Mouse (Mus musculus) thymus, adult 2 months (tissue): ENCODE measurements at regions not wholly inside any gene's neighbourhood (a gene's known extent, or its start where the extent isn't known, plus 50 kb on each side); places are given as distances from the start of the nearest gene placed in this dataset.

Experiments
- DNase-seq: peaks from one replicate; pipeline ENCODE4 v3.0.0; 2021
- H3K27ac ChIP-seq: fragments of 200-500 bp; 2 replicates; pipeline ENCODE4 v1.5.1; 2012; ENCODE audit warnings: low read length, control low read depth; ENCODE audit not compliant: control insufficient read depth, insufficient read depth
- H3K27me3 ChIP-seq: fragments of 200-500 bp; 2 replicates; pipeline ENCODE4 v1.6.1; 2012; ENCODE audit warnings: mild to moderate bottlenecking, low read length, moderate library complexity, mixed read lengths; ENCODE audit not compliant: control insufficient read depth, insufficient read depth
- H3K36me3 ChIP-seq: fragments of 200-500 bp; 2 replicates; pipeline ENCODE4 v1.6.1; 2012; ENCODE audit warnings: mild to moderate bottlenecking, low read length, moderate library complexity; ENCODE audit not compliant: control insufficient read depth, insufficient read depth
- H3K4me1 ChIP-seq: fragments of 200-500 bp; replicated peaks from 2 replicates; pipeline ENCODE4 v1.6.1; 2012; ENCODE audit warnings: low read length; ENCODE audit not compliant: control insufficient read depth, insufficient read depth
- H3K4me3 ChIP-seq: fragments of 200-500 bp; 2 replicates; pipeline ENCODE4 v1.5.1; 2012; ENCODE audit warnings: mild to moderate bottlenecking, low read length, control low read depth, moderate library complexity; ENCODE audit not compliant: control insufficient read depth, insufficient read depth
- CTCF ChIP-seq: fragments of 200-500 bp; IDR thresholded peaks from 2 replicates; pipeline ENCODE4 v1.5.1; 2012; ENCODE audit warnings: mild to moderate bottlenecking, control low read depth, low read length, moderate library complexity, borderline replicate concordance; ENCODE audit not compliant: control insufficient read depth, poor library complexity, insufficient read depth; ENCODE audit errors: extremely low read depth
- POLR2A ChIP-seq: fragments of 200-500 bp; IDR thresholded peaks from 2 replicates; pipeline ENCODE4 v1.6.1; 2012; ENCODE audit warnings: mild to moderate bottlenecking, low read length, control low read depth, moderate library complexity; ENCODE audit not compliant: control insufficient read depth, poor library complexity, insufficient read depth; ENCODE audit errors: extremely low read depth
- WGBS: fragments of 180-500 bp; shearing (Covaris S2); methylation state at CpG from one replicate; pipeline ENCODE4 v1.1.7; 2018; 5-methylcytosine and 5-hydroxymethylcytosine counted together

GRCm38 (mm10) chr3:22021360-22021935, 55.0 kb upstream of the Tbl1xr1 start:
- no peak for DNase-seq
- Histone ChIP-seq H3K27ac (no peak overlapping the region; the same call in 1 of the 2 replicates), H3K4me3 (no peak overlapping the region), H3K4me1 (peaks cover 23% of the 10 kb centered on the region), H3K27me3 (no peaks in the 10 kb centered on the region), H3K36me3 (no peaks in the 10 kb centered on the region)
- WGBS: 62% methylated on average over 3 of the region's 3 CpGs
- TF ChIP-seq POLR2A (no peak), CTCF (no peak)

GRCm38 (mm10) chr3:22022418-22022817, 54.0 kb upstream of the Tbl1xr1 start:
- Histone ChIP-seq H3K36me3 (no peaks in the 10 kb centered on the region), H3K4me1 (peaks cover 23% of the 10 kb centered on the region), H3K27ac (peak overlapping the region; percentile 57; the same call in 1 of the 2 replicates), H3K27me3 (no peaks in the 10 kb centered on the region), H3K4me3 (no peak overlapping the region)
- TF ChIP-seq POLR2A (no peak), CTCF (no peak)
- whole genome bisulfite sequencing: 2% methylated on average over 2 of the region's 2 CpGs
- DNase-seq: peak; percentile 29

DNA sequence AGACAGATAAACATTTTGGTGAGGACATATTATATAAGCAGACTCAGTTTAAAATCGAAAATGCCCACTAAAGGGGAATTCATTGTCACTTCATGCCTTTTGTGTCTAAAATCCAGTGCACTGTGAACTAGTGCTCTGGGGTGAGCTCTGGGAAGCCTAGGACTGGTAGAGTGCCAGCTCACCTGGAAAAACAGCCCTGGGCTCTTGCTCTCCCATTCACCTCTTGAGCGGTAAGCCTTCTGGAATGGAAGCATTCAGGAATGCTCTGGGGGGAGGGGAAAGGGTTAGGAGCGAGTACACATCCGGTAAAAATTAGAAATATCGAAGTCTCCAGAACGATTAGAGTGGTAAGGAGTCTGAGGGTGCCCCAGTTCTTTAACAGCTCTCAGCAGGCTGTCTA, 53.4 kb upstream of the Tbl1xr1 start:
- Histone ChIP-seq H3K4me3 (no peak overlapping the region), H3K27ac (no peak overlapping the region), H3K4me1 (peaks cover 23% of the 10 kb centered on the region), H3K27me3 (no peaks in the 10 kb centered on the region), H3K36me3 (no peaks in the 10 kb centered on the region)
- TF ChIP-seq POLR2A (no peak), CTCF (no peak)
- no peak for DNase-seq
- WGBS: 80% methylated on average over 6 of the region's 6 CpGs

- DNase-seq: no peak
- 62% methylated on average over 5 of the region's 5 CpGs for WGBS
- TF ChIP-seq POLR2A: no peak
- no peak for TF ChIP-seq CTCF
- Histone ChIP-seq H3K4me3 (no peak overlapping the region), H3K36me3 (no peaks in the 10 kb centered on the region), H3K4me1 (peaks cover 23% of the 10 kb centered on the region), H3K27ac (no peak overlapping the region), H3K27me3 (no peaks in the 10 kb centered on the region)
These were observed 52.9 kb upstream of the Tbl1xr1 start for GRCm38 (mm10) chr3:22023551-22023950.

DNA sequence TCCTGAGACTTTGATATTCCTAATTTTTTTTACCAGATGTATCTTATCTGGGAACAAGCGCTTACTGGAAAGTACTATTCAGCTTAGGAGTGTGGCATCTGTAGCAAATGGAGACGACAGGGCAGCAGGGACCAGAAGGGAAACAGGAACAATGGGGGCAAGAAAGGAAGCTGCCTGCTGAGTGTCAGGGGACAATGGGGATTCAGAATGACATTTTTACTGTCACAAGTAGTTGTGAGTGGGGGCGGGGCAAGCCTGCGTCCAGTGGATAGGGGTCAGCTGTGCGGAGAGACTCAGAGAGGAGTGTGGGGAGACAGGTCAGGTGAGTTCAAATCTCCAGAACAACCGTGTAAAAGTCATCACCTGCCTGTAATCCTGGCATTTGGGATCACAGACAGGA, 52.3 kb upstream of the Tbl1xr1 start:
- TF ChIP-seq CTCF (no peak), POLR2A (no peak)
- no peak overlapping the region for H3K4me3 ChIP-seq
- H3K27ac ChIP-seq: no peak overlapping the region
- DNase-seq: no peak
- H3K36me3 ChIP-seq: no peaks in the 10 kb centered on the region
- H3K4me1 ChIP-seq: peaks cover 23% of the 10 kb centered on the region
- no peaks in the 10 kb centered on the region for H3K27me3 ChIP-seq
- WGBS: 71% methylated on average over 6 of the region's 6 CpGs

- H3K36me3 ChIP-seq: no peaks in the 10 kb centered on the region
- no peaks in the 10 kb centered on the region for H3K27me3 ChIP-seq
- H3K27ac ChIP-seq: no peak overlapping the region
- no peak for TF ChIP-seq POLR2A
- no peak for TF ChIP-seq CTCF
- no peak overlapping the region for H3K4me3 ChIP-seq
- peaks cover 23% of the 10 kb centered on the region for H3K4me1 ChIP-seq
- 90% methylated on average over 6 of the region's 6 CpGs for WGBS
- DNase-seq: no peak
These were observed 51.3 kb upstream of the Tbl1xr1 start for GRCm38 (mm10) chr3:22025119-22025518.

DNA sequence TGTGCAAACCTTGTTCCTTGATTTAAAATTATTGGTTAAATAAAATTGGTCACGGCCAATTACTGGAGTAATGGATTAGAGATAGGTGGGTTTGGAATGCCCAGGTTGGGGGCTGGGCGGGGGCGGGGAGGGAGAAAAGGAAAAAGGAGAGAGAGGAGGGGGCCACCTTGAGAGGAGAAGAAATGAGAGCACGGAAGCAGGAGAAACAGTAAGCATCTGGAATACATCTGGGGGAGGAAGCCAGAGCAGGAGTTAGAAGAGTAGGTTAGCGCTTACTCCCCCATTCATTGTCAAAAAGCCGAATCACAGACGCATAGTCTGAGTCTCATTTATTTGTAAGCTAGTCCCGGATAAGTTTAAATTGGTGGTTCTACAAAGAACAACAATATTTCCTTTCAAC, 50.8 kb upstream of the Tbl1xr1 start:
- Histone ChIP-seq H3K27me3 (no peaks in the 10 kb centered on the region), H3K4me1 (peaks cover 23% of the 10 kb centered on the region), H3K36me3 (no peaks in the 10 kb centered on the region), H3K4me3 (no peak overlapping the region), H3K27ac (no peak overlapping the region)
- 95% methylated on average over 8 of the region's 8 CpGs for WGBS
- DNase-seq: no peak
- TF ChIP-seq CTCF: no peak
- TF ChIP-seq POLR2A: no peak
